Mouse (Mus musculus) testis, adult 2 months (tissue): Measurements from ENCODE around the gene Il9r.

Experiments used
- CTCF ChIP-seq: fragments of 200-500 bp; IDR thresholded peaks from 2 replicates; pipeline ENCODE4 v1.5.1; 2012; ENCODE audit warnings: low read depth, mild to moderate bottlenecking, inconsistent platforms, low read length, moderate library complexity; ENCODE audit not compliant: control insufficient read depth, insufficient read depth, insufficient replicate concordance
- POLR2A ChIP-seq: fragments of 200-500 bp; IDR thresholded peaks from 2 replicates; pipeline ENCODE4 v1.6.1; 2012; ENCODE audit warnings: low read depth, mild to moderate bottlenecking, inconsistent platforms, low read length, moderate library complexity; ENCODE audit not compliant: control insufficient read depth

DNA sequence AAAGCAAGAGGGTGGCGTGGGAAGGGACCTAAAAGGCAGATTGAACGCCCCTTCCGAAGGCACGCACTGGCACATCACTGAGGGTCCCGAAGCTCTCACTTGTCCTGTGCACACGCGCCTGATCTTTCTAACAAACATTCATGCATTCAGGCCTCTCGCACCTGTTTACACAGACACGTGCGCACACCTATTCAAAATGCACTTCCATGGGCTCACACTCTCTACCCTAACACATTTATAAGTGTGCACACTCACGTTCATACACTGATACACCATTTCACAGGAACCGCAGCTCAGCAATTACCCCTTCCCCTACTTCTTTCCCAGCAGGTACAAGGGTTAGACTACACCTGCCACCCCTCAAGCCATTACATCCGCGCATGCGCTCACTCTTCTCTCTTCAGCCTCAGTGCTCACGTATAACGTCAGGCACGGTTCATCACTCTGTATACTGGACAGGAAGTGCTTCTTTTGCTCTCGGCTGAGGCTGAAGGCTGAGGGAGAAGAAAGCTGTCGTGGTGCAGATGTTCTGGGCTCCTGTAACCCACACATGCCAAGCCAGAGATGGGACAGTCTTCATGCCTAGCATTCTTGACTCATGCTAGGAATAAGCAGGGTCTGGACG is 22.6 kb upstream of the Il9r start:
- no peak for TF ChIP-seq POLR2A
- TF ChIP-seq CTCF: no peak
